ENCODE assay signal across 9 mouse cellular contexts in the genomic region with DNA sequence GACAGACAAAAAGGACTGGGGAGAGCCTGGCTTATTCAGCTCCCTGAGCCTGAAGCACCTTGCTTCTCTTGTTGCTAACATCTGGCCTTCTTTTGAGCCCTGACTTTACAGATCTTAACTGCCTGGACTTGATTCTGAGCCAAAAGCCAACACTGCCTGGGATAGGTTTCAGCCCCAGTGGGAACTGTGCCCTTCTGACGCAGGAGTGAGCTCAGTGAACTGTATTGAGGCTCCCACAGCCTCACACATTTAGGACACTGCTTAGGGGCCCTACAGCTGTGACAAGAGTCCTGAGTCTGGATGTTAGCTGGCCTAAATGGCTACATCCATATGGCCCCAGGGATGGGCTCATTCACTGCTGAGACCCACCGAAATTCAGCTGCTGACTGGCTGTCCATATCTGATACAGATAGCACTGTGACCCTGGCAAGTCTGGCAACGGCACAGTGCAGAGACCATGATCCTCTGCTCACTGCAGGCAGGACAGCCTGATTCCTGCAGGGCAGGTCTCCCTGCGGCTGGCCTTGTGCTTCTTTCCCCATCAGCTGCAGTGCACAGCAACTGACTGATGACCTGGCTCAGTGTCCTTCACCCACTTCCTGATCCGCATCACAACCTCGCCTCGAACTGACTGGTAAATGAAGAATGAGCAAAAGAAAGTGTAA. TPM values are rescaled to one million over a fixed set of nuclear protein-coding genes. Genes with fewer than 3 reads are reported as not detected.
DNase-seq lines count a peak whose midpoint lies in the region; TF ChIP-seq lines count a peak whose summit lies in the region.
"Had no signal": no experiment of that assay in that cellular context is flagged by ENCODE, and none has a peak within 500 bp of the region (broad histone marks: within the 10 kb centered on the region; RNA-seq: fewer than 3 reads in every experiment).

No protein-coding gene starts in this region.

- no peaks in the 10 kb centered on the region for H3K4me1 ChIP-seq in spleen, adult 2 months (ENCODE audit: control insufficient read depth, insufficient read depth, insufficient read length)

- peaks cover 60% of the 10 kb centered on the region for H3K36me3 ChIP-seq in spleen, adult 2 months (ENCODE audit: control insufficient read depth, insufficient read depth, low read length)

- no peak overlapping the region for H3K4me3 ChIP-seq in spleen, adult 2 months (ENCODE audit: extremely low read depth, insufficient read depth, insufficient read length)

- peak; percentile 38 for DNase-seq in gastrocnemius, adult 18-20 months (ENCODE audit: low spot score)
- DNase-seq in gastrocnemius, postnatal 25 days: no peak
- no peak for DNase-seq in spleen, adult 2 months (ENCODE audit: low read depth in 1 of 2, low spot score in 2 of 2)
- DNase-seq in spleen, adult 12 weeks (ENCODE audit: low spot score): no peak
- DNase-seq in kidney, postnatal 14 days: peak; percentile 47
- DNase-seq in layer of hippocampus, postnatal 25 days (ENCODE audit: extremely low spot score in 1 of 2, low spot score in 1 of 2): no peak
- DNase-seq in cerebellum, postnatal 36 days: no peak
- DNase-seq in heart, postnatal 25 days (ENCODE audit: low spot score): no peak

- H3K27me3 ChIP-seq in spleen, adult 2 months (ENCODE audit: control insufficient read depth, insufficient read depth, low read length): no peaks in the 10 kb centered on the region

- intact Hi-C loops in heart, postnatal 25 days (cut with DNase I): no loop called here

- 91% methylated on average over 7 of the region's 7 CpGs for WGBS in spleen, adult 2 months

- no peak for TF ChIP-seq CTCF in spleen, adult 2 months (IDR thresholded peaks at IDR 0.05; ENCODE audit: extremely low read depth, insufficient read depth, insufficient read length, insufficient replicate concordance)

- H3K27ac ChIP-seq in spleen, adult 2 months (ENCODE audit: insufficient read depth, low read length): peak overlapping the region; percentile 14; the same call in 1 of the 2 replicates
- H3K27ac ChIP-seq: liver, embryonic 14.5 days had no signal

- TF ChIP-seq POLR2A in spleen, adult 2 months (IDR thresholded peaks at IDR 0.05; ENCODE audit: low read depth, low read length): no peak

RNA-seq across cellular contexts. Expression of gene Sel1l, which starts 11.4 kb away (rescaled TPM):
- 10 to 100 TPM; 46.1 to 46.4 TPM for total RNA-seq in gastrocnemius, adult 18-20 months (2021)
- total RNA-seq in gastrocnemius, postnatal 25 days (2021): 10 to 100 TPM; 38.8 to 40.7 TPM
- polyA plus RNA-seq in spleen, adult 2 months (2012; rRNA removed): 25.3 and 55.6 TPM in 2 replicates
- total RNA-seq in layer of hippocampus, postnatal 25 days (2021): 100 to 1,000 TPM; 152 to 167 TPM
- total RNA-seq in heart, postnatal 25 days (2021): 10 to 100 TPM; 62.3 to 69.2 TPM

RNA-seq across cellular contexts. Expression of gene Ston2, which starts 49.3 kb away (rescaled TPM):
- 10 to 100 TPM; 69.6 to 75.4 TPM for total RNA-seq in gastrocnemius, adult 18-20 months (2021)
- 10 to 100 TPM; 37.9 to 46.2 TPM for total RNA-seq in gastrocnemius, postnatal 25 days (2021)
- polyA plus RNA-seq in spleen, adult 2 months (2012; rRNA removed): 8.1 and 18.3 TPM in 2 replicates
- 10 to 100 TPM; 27.8 to 34.7 TPM for total RNA-seq in layer of hippocampus, postnatal 25 days (2021)
- 1 to 10 TPM; 4.0 to 4.5 TPM for total RNA-seq in heart, postnatal 25 days (2021)

Comparison
In these comparisons a context has a peak if more than half of its experiments do, and no peak if none do; other contexts are left out.
1. DNase-seq: peak in gastrocnemius, adult 18-20 months (single experiment) and kidney, postnatal 14 days (single experiment); none in gastrocnemius, postnatal 25 days (single experiment), spleen, adult 2 months (0 of 2), spleen, adult 12 weeks (single experiment), layer of hippocampus, postnatal 25 days (0 of 2), cerebellum, postnatal 36 days (0 of 2) and heart, postnatal 25 days (single experiment).
2. RNA of gene Ston2, which starts 49.3 kb away (total RNA-seq): 69.6 to 75.4 TPM in gastrocnemius, adult 18-20 months, 37.9 to 46.2 TPM in gastrocnemius, postnatal 25 days and 27.8 to 34.7 TPM in layer of hippocampus, postnatal 25 days; 4.0 to 4.5 TPM in heart, postnatal 25 days; every median in the first group is over 4 times any median in the second.